Mouse (Mus musculus) cerebellum, adult 18-20 months (tissue): Measurements from ENCODE around the gene Ahdc1.
A peak's percentile ranks its signal among the peaks of the same experiment; 100 is the strongest.
"Not testable (repeated sequence)": the region's sequence is repeated elsewhere in the genome, so short reads cannot be mapped to it uniquely, and the experiment has no call there.

Experiments
- DNase-seq, 2 experiments: peaks; one replicate each; pipeline ENCODE4 v3.0.0; 2021

Ahdc1 gene

DNA sequence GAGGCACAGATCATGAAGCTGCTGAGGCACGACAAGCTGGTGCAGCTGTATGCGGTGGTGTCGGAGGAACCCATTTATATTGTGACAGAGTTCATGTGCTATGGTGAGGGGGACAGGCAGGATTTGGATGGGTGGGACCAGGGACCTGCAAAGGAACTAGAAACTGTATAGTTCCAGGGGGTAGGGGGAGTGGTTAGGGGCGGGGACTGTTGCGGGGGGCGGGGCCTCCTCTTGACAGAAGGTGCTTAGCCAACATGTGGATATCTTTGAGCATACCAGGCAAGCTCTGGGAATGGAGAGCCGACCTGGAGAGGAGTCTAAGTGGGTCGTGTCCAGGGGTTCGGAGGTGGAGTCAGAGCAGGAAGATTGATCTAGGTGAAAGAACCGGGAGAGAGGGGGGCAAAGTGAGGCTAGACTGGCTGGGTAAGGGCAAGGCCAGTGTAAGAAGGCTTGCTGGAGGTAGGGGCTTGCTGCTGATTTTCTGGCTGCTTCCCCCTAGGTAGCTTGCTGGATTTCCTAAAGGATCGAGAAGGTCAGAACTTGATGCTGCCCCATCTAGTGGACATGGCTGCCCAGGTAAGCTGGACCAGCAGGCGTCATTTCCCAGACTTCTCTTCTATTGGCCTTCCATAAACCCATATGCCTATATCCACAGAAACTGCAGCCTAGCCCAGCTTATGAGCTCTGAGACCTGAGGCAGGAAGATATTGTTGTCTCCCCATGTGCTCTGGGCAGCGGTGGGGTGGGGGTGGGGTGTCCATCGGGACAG lies 13.4 kb upstream of the Ahdc1 start:
- DNase-seq, result no peak

GRCm38 (mm10) chr4:133002896-133003295 lies 8.2 kb upstream of the Ahdc1 start:
- peak; percentile 31 to 60 for DNase-seq

- DNase-seq, result peak; percentile 33 to 41
Measured at GRCm38 (mm10) chr4:133003316-133004018, 7.6 kb upstream of the Ahdc1 start.

GRCm38 (mm10) chr4:133005233-133005632 lies 5.8 kb upstream of the Ahdc1 start:
- DNase-seq, result peak; percentile 77 to 84

GRCm38 (mm10) chr4:133005885-133006451 lies 5.1 kb upstream of the Ahdc1 start:
- not testable (repeated sequence) for DNase-seq

DNA sequence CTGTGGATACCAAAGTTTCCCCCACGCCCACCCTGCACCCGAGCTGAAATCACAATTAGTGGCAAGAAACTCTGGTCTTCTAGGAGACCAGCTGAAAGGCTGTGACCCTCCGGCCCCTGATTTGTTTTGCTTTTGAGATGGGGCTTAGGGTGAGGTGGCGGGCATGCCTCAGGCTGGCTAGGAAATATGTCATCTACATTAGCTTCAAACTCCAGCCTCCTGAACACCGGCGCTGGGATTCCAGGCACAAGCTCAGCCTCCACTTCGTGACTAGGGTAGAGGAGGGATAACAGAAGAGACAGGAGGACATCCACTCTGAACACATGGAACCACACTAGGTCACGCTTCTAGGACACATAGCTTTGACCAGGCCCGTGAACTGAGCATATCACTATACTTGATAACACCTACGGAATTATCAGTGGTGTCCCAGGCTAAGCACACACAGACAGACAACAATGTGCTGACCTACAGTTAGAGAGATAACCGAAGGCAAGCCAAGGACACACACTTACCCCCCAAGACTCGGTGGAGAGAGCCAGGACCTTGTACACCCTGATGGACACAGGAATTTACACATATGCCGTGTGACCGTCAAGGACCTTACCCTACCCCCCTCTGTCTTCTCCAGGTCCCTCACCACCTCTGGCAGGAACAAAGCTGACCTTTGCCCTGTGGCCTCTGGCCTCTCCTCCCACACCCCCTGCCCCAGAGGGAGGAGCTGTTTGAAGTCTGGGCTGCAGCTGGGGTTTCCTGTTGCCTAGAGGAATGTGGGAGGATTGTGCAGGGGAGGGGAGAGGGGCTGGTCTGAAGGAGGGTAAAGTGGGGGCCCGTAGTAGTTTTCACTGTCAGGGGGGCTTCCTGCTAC lies 3.3 kb upstream of the Ahdc1 start:
- peak in 1 of 2 experiments; percentile 19 for DNase-seq

- peak; percentile 70 to 78 for DNase-seq
Measured at GRCm38 (mm10) chr4:133009131-133009530, 1.9 kb upstream of the Ahdc1 start.

GRCm38 (mm10) chr4:133009676-133010075 lies 1.4 kb upstream of the Ahdc1 start:
- peak in 1 of 2 experiments; percentile 20 for DNase-seq

GRCm38 (mm10) chr4:133010611-133011010 lies 449 bp upstream of the Ahdc1 start:
- peak; percentile 33 to 43 for DNase-seq

GRCm38 (mm10) chr4:133011821-133012775 lies 1.0 kb downstream of the Ahdc1 start:
- DNase-seq, result peak; percentile 38 to 67

DNA sequence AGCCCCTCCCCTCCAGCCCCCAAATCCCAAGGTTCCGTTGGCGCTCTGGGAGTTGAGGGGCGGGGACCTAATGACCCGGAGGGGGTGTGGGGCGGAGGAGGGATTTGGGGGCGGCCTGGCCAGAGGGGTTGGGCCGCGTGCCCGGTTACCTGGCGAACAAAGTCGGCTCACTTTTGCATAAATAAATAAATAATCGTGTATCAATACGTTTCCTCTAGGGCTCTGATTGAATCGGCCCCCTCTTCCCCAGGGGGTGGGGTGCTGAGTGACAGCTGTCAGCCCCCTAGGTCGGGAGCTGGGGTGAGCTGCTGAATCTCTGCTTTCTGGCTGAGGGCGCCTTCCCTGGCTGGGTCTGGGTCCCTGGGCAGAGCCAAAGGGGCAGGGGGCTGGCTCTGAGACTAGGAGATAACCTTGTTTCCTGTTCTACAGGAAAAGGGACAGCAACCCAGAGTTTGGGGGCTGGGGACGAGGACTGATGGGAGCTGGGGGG lies 1.8 kb downstream of the Ahdc1 start:
- peak; percentile 40 to 58 for DNase-seq

DNA sequence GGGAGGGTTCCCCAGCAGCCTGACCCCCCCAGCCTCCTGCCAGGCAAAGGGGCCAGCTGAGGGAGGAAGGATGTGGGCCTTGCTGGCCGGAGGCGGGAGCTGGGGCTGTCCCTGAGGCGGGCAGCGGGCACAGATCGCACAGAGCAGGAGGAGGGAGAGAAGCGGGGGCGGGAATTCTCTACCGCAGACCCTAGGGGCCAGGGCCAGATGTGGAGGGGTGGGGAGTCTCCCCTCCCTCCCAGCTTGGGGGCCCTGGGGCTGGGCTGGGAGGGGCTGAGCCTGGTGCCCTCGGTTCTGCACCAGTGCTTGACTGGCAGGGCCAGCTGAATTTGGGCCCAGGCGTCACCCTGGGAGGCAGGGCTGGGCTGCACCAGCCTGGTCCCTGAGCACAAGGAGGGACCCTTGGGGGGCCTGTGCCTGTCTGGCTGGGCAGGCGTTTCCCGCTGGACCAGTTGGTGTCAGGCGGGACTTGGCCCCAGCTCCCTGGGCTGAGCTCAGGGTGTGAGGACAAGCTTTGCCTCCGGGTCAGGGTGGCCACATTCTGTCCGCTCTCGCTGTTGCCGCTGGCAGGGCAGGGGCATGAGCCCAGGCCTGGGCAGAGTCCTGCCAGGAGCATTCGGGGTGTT lies 2.3 kb downstream of the Ahdc1 start:
- DNase-seq, result peak; percentile 71 to 73

- peak; percentile 64 to 65 for DNase-seq
Measured at GRCm38 (mm10) chr4:133014088-133014487, 3.0 kb downstream of the Ahdc1 start.

DNA sequence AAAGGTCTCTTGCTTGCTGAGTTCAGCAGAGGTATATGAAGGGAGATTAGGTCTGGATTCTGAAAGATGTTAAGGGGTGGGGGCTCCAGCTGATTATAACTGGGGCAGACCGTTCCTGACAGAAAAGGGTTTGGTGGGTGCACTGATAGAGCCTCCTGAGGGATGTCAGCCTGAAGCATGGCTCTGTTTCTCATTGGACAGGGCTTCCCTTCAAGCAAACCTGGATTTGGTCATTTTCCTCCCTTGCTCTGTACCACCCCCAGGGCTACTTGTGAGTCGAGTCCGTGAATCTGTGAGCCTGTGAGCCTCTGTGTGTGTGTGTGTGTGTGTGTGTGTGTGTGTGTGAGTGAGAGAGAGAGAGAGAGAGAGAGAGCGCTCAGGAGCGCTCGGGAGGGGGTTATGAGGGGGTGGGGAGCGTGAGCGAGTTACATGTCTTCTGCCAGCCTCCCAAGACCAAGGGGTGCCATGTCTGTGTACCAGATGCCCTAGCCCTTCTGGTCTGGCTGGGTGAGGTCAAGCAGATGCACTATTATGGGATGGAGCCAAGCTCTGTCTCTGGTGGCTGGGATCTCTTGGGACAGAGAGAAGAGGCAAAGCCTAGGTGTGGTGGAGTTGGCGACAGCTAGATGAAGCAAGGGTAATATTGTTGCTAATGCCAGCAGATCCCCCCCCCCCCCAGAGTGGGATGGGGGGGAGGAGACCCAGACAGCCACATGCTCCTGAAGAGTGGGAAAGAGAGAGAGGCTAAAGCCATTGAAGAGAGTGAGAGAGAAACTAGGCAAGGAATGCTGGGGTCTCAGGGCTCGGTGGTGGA lies 4.0 kb downstream of the Ahdc1 start:
- DNase-seq, result peak; percentile 48 to 55

DNA sequence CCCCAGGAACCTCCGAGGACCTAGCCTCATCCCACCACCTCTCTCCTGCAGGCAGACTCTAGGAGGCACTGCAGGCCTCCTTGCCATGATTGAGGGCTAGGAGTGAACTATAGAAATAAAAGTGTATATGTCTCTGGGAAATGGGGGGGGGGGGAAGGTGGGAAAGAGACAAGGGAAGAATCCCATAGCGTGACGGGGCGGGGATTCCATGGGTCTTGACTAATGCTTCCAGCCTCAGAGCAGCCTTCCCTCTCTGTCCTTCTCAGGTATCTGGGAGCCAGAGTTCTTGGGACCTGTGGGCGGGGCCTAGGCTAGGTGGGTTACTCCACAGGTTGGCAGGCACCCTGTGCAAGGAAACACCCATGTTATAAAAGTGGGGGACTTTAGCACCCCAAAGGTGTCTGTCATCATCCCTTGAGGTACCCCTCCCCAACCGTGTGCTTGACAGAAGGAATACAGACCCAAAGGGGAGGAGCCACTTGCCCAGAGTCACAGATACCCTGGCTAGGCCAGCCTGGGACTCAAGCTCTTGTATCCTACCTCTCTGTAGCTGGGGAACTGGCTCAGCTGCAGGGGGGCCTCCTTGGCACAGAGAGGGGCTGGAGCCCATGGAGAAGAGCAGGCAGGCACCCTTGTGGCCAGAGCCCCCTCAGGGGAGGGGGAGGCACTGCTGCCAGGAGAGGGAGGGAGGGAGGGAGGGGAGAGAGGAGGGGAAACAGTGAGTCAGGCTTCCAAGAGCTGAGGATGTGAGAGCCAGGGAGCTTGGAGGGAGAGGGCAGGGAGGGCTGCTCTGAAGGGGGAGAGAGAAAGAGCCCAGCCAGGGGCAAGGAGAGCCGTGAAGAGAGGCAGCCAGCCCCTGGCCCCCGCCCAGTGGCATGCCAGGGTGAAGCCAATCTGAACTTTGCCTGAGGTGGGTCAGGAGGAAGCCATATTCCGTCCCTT lies 4.9 kb downstream of the Ahdc1 start:
- peak; percentile 27 to 31 for DNase-seq

- DNase-seq, result peak; percentile 24 to 26
Measured at GRCm38 (mm10) chr4:133016677-133017415, 5.8 kb downstream of the Ahdc1 start.

GRCm38 (mm10) chr4:133017597-133018262 lies 6.7 kb downstream of the Ahdc1 start:
- peak in 1 of 2 experiments; percentile 15 for DNase-seq
